Mouse (Mus musculus) frontal cortex, postnatal 25 days (tissue): ENCODE data around the gene Gprasp1.
"Not testable (repeated sequence)": the region's sequence is repeated elsewhere in the genome, so short reads cannot be mapped to it uniquely, and the experiment has no call there.

Source experiments
- DNase-seq, 2 experiments: peaks; one replicate each; pipeline ENCODE4 v3.0.0; 2022; ENCODE audit warnings: low spot score in 2 of 2

Gprasp1 gene

GRCm38 (mm10) chrX:135742304-135743055, at the start of gene Gprasp1, which contains the start of gene Armcx5:
Gene Gprasp1, plus strand, starts transcription at chrX:135742733.
Gene Armcx5, plus strand, starts transcription at chrX:135742733.
- peak; percentile 67 to 78 for DNase-seq

DNA sequence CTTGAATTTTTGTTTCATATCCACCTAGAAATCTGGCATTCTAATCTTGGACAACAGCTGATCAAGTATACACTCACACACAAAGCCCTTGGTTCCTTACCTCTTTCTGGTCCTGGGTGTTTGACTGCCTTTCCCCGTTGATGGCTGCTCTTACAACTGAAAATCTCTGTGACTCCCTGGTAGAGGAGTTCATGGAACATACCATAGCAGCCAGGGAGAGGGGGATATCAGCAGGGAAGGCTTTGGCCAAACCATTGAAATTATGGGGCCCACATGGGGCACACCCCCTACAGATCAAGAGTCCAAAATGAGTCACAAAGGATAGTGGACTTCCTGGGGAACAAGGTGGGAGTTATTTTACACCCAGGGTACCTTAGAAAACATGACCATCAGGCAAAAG, 48.9 kb upstream of the Gprasp1 start, which contains the start of gene Tcp11x2:
Gene Tcp11x2 (minus strand): TSS at position 158 of the 400 bp plus-strand sequence.
- no peak for DNase-seq

DNA sequence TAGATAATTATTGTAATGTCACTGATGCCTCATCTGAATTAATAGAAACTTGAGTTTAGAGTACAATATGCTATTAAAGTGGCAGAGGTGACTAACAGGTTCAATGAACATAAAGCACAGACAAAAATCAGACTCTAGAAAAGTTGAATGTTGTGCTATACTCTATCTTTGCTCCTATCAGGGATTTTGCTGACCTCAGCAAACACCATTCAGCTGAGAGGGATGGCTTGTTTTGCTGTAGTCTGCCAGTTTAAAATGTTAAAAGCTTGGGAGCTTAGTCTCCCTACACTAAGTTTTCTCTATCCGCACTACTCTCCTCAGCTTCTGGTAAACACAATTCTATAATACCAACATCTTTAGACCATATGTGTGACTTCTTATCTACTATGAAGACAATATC, 39.4 kb upstream of the Gprasp1 start:
- DNase-seq: no peak

DNA sequence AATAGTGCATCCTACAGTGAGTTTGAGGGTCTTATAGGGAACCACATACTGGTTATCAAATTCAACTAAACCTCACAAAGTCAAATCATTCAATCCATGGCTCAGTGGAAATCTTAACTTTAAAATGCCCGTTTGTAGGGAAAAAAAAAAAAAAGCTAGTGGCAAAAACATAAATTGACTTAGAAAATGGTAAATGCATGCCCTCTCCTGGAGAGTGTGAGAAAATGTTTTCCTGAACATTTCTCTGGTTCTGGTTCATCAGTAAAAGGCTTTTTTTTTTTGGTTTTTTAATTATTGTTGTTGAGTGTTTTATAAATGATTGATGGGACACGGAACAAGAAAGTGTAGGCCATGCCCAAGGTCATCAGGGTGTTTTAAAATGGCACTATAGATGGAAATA, 38.2 kb upstream of the Gprasp1 start:
- DNase-seq: no peak

DNA sequence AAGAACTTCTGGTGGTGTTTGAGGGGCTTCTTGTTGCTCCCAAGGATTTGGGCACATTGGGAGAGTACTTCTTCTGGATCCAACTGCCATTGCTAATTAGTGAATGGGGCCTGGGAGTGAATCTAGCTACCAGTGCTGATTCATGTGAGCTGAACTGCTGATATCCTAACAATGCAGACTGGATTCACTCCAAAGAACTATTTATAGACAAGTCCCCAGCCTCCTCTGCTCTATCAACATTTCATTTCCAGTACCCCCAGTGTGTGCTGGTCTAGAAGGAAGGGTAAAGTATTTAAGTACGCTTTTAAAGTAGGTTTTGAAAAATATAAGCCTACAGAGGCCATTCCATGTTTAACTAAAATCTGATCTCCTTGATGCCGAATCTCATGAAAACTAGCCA, 29.7 kb upstream of the Gprasp1 start:
- no peak for DNase-seq

DNA sequence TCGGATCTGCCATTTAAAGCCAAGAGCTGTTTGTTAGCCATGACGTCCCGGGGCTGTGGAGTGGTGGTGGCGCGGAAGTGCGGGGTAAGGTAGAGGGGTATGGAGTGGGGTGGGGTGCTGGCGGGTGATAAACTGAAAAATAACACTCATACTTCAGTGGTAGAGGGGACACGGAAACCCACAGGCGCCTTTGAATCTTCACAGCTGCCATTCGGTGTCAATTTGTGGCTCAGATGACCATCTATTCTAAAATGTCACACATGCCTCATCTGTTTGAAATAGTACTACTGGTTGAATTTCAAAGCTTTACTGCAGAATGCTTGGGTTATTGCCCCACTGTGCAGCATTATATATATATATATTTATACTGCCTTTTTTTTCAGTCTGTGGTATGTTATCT, 17.4 kb upstream of the Gprasp1 start, which contains the start of gene Tmsb15a:
Gene Tmsb15a (minus strand): TSS at position 101 of the 400 bp plus-strand sequence.
- DNase-seq: no peak

DNA sequence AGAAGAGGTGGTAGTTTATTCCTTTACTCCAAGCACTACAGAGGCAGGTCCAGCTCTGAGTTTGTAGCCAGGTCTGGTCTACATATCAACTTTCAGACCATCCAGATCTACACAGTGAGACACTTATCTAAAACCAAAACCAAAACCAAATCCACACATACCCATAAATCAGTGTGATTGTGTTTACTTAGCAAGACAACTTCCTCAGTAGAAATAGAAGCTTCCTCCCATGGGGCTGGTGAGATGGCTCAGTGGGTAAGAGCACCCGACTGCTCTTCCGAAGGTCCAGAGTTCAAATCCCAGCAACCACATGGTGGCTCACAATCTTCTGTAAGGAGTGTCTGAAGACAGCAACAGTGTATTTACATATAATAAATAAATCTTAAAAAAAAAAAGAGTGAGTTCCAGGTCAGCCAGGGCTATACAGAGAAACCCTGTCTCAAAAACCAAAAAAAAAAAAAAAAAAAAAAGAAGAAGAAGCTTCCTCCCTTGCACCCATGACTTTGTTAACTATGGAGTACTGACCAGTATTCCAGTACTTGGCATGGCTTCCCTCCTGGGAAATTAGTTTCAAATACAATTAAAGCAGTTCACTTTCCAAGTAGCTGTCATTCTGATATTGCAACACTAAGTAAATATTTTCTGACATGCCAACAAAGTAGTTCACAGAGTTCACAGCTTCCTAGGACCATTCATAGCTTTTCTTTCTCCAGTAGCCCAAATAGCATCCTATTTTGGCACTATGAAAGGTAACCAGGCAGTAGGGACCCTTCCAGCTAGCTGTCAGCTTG, 3.6 kb upstream of the Gprasp1 start:
- no peak for DNase-seq

DNA sequence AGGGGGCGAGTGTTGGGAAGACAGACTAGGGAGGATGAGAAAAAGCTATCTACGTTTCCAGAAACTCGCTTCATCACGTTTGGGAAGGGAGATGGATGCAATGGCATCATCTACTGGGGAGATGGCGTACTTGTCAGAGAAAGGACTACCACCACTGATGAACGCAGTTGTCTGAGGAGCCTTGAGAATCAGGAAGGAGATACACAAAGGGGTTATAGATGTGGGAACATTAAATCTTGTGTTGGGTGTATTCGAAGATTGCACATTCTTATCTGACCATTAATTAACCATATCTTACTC, 473 bp downstream of the Gprasp1 start:
- no peak for DNase-seq

DNA sequence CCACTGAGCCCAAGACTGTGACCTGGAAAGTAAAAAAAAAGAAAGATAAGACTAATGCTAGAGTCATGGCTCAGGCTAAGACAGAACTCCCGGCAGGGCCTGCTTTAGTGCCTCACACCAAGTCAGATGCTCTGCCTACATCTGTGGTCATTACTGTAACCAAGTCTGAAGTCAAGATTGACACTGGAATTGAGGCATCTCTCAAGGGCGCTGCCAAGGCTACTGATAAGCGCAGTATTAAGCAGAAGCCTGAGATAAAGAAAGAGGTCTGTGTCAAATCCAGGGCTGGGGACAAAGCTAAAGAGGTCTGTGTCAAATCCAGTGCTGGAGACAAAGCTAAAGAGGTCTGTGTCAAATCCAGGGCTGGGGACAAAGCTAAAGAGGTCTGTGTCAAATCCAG, 2.8 kb downstream of the Gprasp1 start:
- not testable (repeated sequence) for DNase-seq

GRCm38 (mm10) chrX:135752832-135753231, 10.3 kb downstream of the Gprasp1 start:
- peak; percentile 64 to 70 for DNase-seq

DNA sequence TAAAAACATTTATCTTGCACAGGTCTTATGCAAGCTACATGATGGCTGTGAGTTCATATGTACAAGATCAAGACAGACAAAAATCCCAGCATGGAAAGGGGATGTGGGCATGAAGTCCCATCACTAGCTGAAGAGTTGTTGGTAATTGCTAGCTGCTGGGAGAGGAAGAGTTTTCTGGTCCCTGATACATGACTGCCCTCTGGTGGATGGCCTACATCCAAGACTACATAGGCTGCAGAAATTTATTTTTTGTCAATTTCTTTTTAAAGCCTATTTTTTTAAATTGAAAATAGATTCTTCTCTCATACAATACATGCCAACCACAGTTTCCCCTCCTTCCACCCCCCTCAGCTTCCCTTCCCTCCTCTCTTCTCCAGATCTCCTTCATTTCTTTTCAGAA, 19.2 kb downstream of the Gprasp1 start:
- DNase-seq: no peak

DNA sequence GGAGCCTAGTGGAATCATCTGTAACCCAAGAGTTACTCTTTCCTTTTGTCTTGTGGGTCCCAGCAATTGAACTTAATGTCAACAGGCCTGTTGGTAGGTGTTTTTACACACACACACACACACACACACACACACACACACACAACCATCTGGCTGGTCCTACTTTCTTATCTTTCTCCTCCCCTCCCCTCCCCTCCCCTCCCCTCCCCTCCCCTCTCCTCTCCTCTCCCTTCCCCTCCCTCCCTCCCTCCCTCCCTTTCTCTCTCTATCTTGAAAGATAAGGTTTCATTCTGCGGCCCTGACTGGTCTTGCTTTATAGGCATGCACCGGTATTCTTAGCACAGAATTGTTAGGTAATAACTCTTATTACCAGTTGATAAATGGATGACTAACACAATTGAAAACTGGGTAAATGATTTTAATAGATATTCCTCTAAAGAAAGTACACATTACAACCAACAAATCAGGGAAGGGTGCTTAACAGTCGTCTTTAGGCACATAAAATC, 25.6 kb downstream of the Gprasp1 start:
- DNase-seq: no peak

- DNase-seq: no peak
These were observed 26.0 kb downstream of the Gprasp1 start for GRCm38 (mm10) chrX:135768565-135768964.

GRCm38 (mm10) chrX:135791536-135791935, 49.0 kb downstream of the Gprasp1 start:
- DNase-seq: no peak

DNA sequence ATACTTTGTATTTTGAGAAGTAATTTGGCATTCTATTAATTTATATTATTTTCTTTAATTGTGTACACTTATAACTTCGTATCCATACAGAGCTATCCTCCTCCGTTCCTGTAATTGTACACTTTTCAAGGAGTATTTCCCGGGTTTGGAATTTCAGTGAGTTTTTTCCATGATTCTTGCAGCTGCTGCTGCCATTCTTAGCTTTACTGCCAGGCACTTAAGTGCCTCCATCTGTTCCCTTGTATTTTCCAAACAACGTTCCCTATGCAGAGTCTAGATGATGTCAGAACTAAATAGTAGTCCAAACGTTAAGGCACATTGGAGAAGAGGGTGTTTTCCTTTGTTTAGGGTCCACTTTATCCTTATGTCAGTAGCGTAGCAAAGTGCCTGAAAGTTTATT, 49.8 kb downstream of the Gprasp1 start:
- DNase-seq: no peak

- peak; percentile 28 to 43 for DNase-seq
These were observed 53.2 kb downstream of the Gprasp1 start for GRCm38 (mm10) chrX:135795591-135796304.

GRCm38 (mm10) chrX:135796305-135797211, 54.0 kb downstream of the Gprasp1 start:
- DNase-seq: not testable (repeated sequence)

- DNase-seq: not testable (repeated sequence)
These were observed 54.7 kb downstream of the Gprasp1 start, which contains the start of gene Bhlhb9 for GRCm38 (mm10) chrX:135797212-135797644. Gene Bhlhb9, plus strand, starts transcription at chrX:135797594.

DNA sequence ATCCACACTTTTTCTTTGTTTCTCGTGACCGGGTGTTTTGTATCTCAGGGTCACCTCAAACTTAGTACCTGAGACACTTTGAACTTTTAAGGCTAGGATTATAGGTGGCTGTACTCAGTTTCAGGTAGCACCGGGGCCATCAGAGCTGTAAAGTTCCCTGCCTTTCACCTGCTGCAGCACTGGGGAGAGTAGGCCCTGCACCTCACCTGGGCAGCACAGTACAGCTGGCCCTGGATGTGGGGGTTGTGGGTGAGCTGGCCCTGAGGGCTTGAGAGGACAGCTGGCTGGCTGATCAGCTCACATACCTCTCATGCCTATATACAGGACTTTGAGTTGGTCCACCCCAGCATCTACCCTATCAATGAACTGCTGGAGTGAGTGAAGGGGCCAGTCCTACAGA, 61.6 kb downstream of the Gprasp1 start:
- no peak for DNase-seq

DNA sequence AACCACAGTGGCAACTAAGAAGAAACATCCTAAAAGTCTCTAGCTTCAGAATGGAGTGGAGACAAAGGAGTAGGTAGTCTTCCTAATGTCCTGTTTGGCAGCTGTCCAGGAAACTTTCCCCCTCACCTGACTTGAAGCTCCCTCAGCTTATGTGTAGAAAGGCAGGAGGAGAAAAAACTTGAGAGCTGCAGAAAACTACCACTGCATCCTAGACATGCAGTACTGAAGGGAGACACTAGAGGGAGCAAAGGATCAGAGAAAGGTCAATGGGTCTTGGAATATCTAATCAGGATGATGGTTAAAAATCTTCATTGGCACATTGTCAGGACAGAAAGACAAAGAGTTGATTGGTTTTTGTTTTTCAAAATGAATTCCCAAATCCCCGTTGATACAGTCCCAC, 63.2 kb downstream of the Gprasp1 start:
- peak in 1 of 2 experiments; percentile 31 for DNase-seq

DNA sequence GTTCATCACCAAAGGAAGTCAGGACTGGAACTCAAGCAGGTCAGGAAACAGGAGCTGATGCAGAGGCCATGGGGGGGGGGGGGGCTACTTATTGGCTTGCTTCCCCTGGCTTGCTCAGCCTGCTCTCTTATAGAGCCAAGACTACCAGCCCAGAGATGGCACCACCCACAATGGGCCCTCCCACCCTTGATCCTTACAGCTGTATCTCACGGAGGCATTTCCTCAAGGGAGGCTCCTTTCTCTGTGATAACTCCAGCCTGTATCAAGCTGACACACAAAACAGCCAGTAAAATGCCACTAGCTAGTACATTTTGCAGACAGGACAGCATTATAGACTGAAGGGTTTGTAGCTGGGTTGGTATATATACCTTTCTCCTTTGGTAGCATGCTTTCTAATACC, 93.4 kb downstream of the Gprasp1 start:
- DNase-seq: not testable (repeated sequence)
